Mouse (Mus musculus): ENCODE results near the gene Fth1. TPM values are rescaled to one million over a fixed set of nuclear protein-coding genes. Genes with fewer than 3 reads are reported as not detected.

Fth1 gene
- total RNA-seq, 2 experiments from 2014 or later: 2,847 to 3,135 TPM

GRCm38 (mm10) chr19:9960769-9961168 lies 19.6 kb upstream of the Fth1 start:
- DNase-seq: no peak

- DNase-seq: no peak
These were observed 16.0 kb upstream of the Fth1 start for GRCm38 (mm10) chr19:9964205-9964916.

GRCm38 (mm10) chr19:9966096-9966867 lies 14.1 kb upstream of the Fth1 start:
- no peak for DNase-seq

- no peak for DNase-seq
These were observed 12.2 kb upstream of the Fth1 start for GRCm38 (mm10) chr19:9968081-9968787.

GRCm38 (mm10) chr19:9974853-9975252 lies 5.5 kb upstream of the Fth1 start:
- peak in 1 of 2 experiments; percentile 59 for DNase-seq

GRCm38 (mm10) chr19:9977085-9977484 lies 3.3 kb upstream of the Fth1 start:
- no peak for DNase-seq

- peak; percentile 92 to 93 for DNase-seq
These were observed 1.9 kb upstream of the Fth1 start for GRCm38 (mm10) chr19:9978431-9978951.

GRCm38 (mm10) chr19:9979156-9979555 lies 1.2 kb upstream of the Fth1 start:
- no peak for DNase-seq

GRCm38 (mm10) chr19:9981621-9982020 lies 1.2 kb downstream of the Fth1 start:
- no peak for DNase-seq

- DNase-seq: peak; percentile 97 to 98
These were observed 1.9 kb downstream of the Fth1 start for GRCm38 (mm10) chr19:9982151-9982851.

GRCm38 (mm10) chr19:9982852-9983542 lies 2.6 kb downstream of the Fth1 start:
- peak; percentile 74 to 78 for DNase-seq

- DNase-seq: no peak
These were observed 4.0 kb downstream of the Fth1 start for GRCm38 (mm10) chr19:9984111-9985055.

GRCm38 (mm10) chr19:9985190-9985899 lies 4.9 kb downstream of the Fth1 start:
- no peak for DNase-seq

GRCm38 (mm10) chr19:9985900-9986421 lies 5.6 kb downstream of the Fth1 start:
- no peak for DNase-seq

- DNase-seq: no peak
These were observed 6.8 kb downstream of the Fth1 start for GRCm38 (mm10) chr19:9987192-9987591.

GRCm38 (mm10) chr19:9987593-9987992 lies 7.2 kb downstream of the Fth1 start:
- DNase-seq: no peak

- peak in 1 of 2 experiments; percentile 71 for DNase-seq
These were observed 8.9 kb downstream of the Fth1 start for GRCm38 (mm10) chr19:9989171-9989883.

- DNase-seq: no peak
These were observed 9.5 kb downstream of the Fth1 start for GRCm38 (mm10) chr19:9989884-9990256.

- DNase-seq: peak; percentile 78 to 93
These were observed 10.9 kb downstream of the Fth1 start for GRCm38 (mm10) chr19:9991304-9991703.

All from heart, adult 18-20 months (tissue).